31 mouse cellular contexts compared by ENCODE assay signal in the genomic region with DNA sequence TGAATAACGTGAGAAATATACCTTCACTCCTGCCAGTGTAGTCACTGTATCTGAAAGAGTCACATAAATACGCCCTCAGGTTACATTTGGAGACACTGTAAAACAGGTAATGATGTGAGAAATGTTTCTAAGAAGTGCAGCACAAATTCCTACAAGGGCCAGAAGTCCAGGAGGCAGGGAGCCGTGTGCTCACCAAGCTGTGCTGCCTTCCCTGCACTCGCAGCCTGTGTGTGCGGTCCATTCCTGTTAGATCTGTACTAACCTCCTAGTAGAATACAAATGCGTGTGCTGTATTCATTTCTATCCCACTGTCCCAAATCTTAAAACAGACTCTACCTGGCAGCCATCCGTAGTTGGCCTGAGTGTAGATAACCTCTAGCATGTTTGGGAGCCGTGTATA. TPM values are rescaled to one million over a fixed set of nuclear protein-coding genes. Genes with fewer than 3 reads are reported as not detected.
"Had no signal": no experiment of that assay in that cellular context is flagged by ENCODE, and none has a peak within 500 bp of the region (broad histone marks: within the 10 kb centered on the region; RNA-seq: fewer than 3 reads in every experiment).

No protein-coding gene starts in this region.

- H3K4me3 ChIP-seq: embryonic facial prominence, embryonic 10.5 days; embryonic facial prominence, embryonic 12.5 days; embryonic facial prominence, embryonic 13.5 days; embryonic facial prominence, embryonic 15.5 days; erythroblast, embryonic 14.5 days; forebrain, embryonic 10.5 days; forebrain, embryonic 12.5 days; forebrain, embryonic 13.5 days; forebrain, embryonic 15.5 days; gastrocnemius, adult 2 months; heart, adult 2 months had no signal

- H3K27me3 ChIP-seq: embryonic facial prominence, embryonic 12.5 days; embryonic facial prominence, embryonic 13.5 days; embryonic facial prominence, embryonic 15.5 days; forebrain, embryonic 12.5 days; forebrain, embryonic 13.5 days; forebrain, embryonic 15.5 days had no signal

- H3K4me2 ChIP-seq: embryonic facial prominence, embryonic 12.5 days; embryonic facial prominence, embryonic 13.5 days; embryonic facial prominence, embryonic 15.5 days; forebrain, embryonic 12.5 days; forebrain, embryonic 13.5 days; forebrain, embryonic 15.5 days had no signal

- DNase-seq: cerebellum, adult 9-10 months; cerebellum, adult 9-11 months; cerebellum, postnatal 10 days; cerebellum, postnatal 14 days; cerebellum, postnatal 25 days; cerebellum, postnatal 36 days; embryo, embryonic 11 days; forebrain, postnatal 0 days; gastrocnemius, adult 2 months; gastrocnemius, postnatal 10 days; gastrocnemius, postnatal 14 days; gastrocnemius, postnatal 25 days; gastrocnemius, postnatal 36 days; heart, adult 18-20 months; heart, adult 2 months had no signal

RNA-seq across cellular contexts. Expression of gene Olfr311, which starts 21.7 kb away (rescaled TPM):
- polyA plus RNA-seq: embryonic facial prominence, embryonic 10.5 days; embryonic facial prominence, embryonic 11.5 days; embryonic facial prominence, embryonic 12.5 days; embryonic facial prominence, embryonic 13.5 days; embryonic facial prominence, embryonic 15.5 days; erythroblast, embryonic 14.5 days; forebrain, embryonic 10.5 days; forebrain, embryonic 11.5 days; forebrain, embryonic 12.5 days; forebrain, embryonic 13.5 days; forebrain, embryonic 14.5 days; forebrain, embryonic 15.5 days; forebrain, embryonic 16.5 days; forebrain, postnatal 0 days; gonadal fat pad, adult 2 months; heart, adult 2 months had no signal

RNA-seq across cellular contexts. Expression of gene Olfr312, which starts 31.7 kb away (rescaled TPM):
- polyA plus RNA-seq: cortical plate, adult 2 months; embryonic facial prominence, embryonic 10.5 days; embryonic facial prominence, embryonic 11.5 days; embryonic facial prominence, embryonic 12.5 days; embryonic facial prominence, embryonic 13.5 days; embryonic facial prominence, embryonic 14.5 days; embryonic facial prominence, embryonic 15.5 days; erythroblast, embryonic 14.5 days; forebrain, embryonic 10.5 days; forebrain, embryonic 11.5 days; forebrain, embryonic 13.5 days; forebrain, embryonic 14.5 days; forebrain, embryonic 15.5 days; forebrain, embryonic 16.5 days; forebrain, postnatal 0 days; gonadal fat pad, adult 2 months; heart, adult 2 months had no signal
